Mouse (Mus musculus): ENCODE results near the gene Rhag. TPM values are rescaled to one million over a fixed set of nuclear protein-coding genes. Genes with fewer than 3 reads are reported as not detected.

Gene Rhag
- total RNA-seq, 2 experiments from 2014 or later, result not detected

- DNase-seq (ENCODE audit: low spot score in 2 of 2), result no peak
- intact Hi-C loops (cut with DNase I), result no loop called here
Measured at GRCm38 (mm10) chr17:40872626-40873025, 61.7 kb downstream of the Rhag start.

GRCm38 (mm10) chr17:40873582-40874011 is 62.7 kb downstream of the Rhag start:
- intact Hi-C loops (cut with DNase I), result no loop called here
- DNase-seq (ENCODE audit: low spot score in 2 of 2), result no peak

- intact Hi-C loops (cut with DNase I), result no loop called here
- no peak for DNase-seq (ENCODE audit: low spot score in 2 of 2)
Measured at GRCm38 (mm10) chr17:40874701-40875100, 63.8 kb downstream of the Rhag start.

GRCm38 (mm10) chr17:40875568-40875967 is 64.6 kb downstream of the Rhag start:
- no peak for DNase-seq (ENCODE audit: low spot score in 2 of 2)
- intact Hi-C loops (cut with DNase I), result no loop called here

GRCm38 (mm10) chr17:40877741-40878140 is 66.8 kb downstream of the Rhag start:
- no peak for DNase-seq (ENCODE audit: low spot score in 2 of 2)
- intact Hi-C loops (cut with DNase I), result no loop called here

- no peak for DNase-seq (ENCODE audit: low spot score in 2 of 2)
- intact Hi-C loops (cut with DNase I), result no loop called here
Measured at GRCm38 (mm10) chr17:40879528-40879923, 68.6 kb downstream of the Rhag start.

GRCm38 (mm10) chr17:40879924-40880691 is 69.2 kb downstream of the Rhag start, which contains the start of gene 9130008F23Rik:
Gene 9130008F23Rik, minus strand, starts transcription at chr17:40880559.
- intact Hi-C loops (cut with DNase I), result no loop called here
- DNase-seq (ENCODE audit: low spot score in 2 of 2), result peak in 1 of 2 experiments; percentile 6

- intact Hi-C loops (cut with DNase I), result no loop called here
Measured at GRCm38 (mm10) chr17:40882172-40882571, 71.2 kb downstream of the Rhag start.

GRCm38 (mm10) chr17:40885155-40885554 is 74.2 kb downstream of the Rhag start:
- intact Hi-C loops (cut with DNase I), result no loop called here
- DNase-seq (ENCODE audit: low spot score in 2 of 2), result no peak

More at GRCm38 (mm10) chr17:40882172-40882571, 71.2 kb downstream of the Rhag start:
- no peak for DNase-seq (ENCODE audit: low spot score in 2 of 2)

- intact Hi-C loops (cut with DNase I), result no loop called here
Measured at GRCm38 (mm10) chr17:40887849-40888536, 77.1 kb downstream of the Rhag start.

More at GRCm38 (mm10) chr17:40887849-40888536, 77.1 kb downstream of the Rhag start:
- no peak for DNase-seq (ENCODE audit: low spot score in 2 of 2)

Other genes starting within 250 kb of the Rhag start
- gene Esp6, start 249.6 kb upstream of the Rhag start, total RNA-seq (2021), result not detected
- not detected for gene Esp4, start 212.5 kb upstream of the Rhag start, total RNA-seq (2021)
- not detected for gene Esp3, start 179.1 kb upstream of the Rhag start, total RNA-seq (2021)
- not detected for gene Esp1, start 84.0 kb upstream of the Rhag start, total RNA-seq (2021)
- gene Crisp2, start 4.1 kb upstream of the Rhag start, total RNA-seq (2021), result not detected
- under 1 TPM; 0.26 to 0.34 TPM for gene 9130008F23Rik, start 69.4 kb downstream of the Rhag start, total RNA-seq (2021)
- not detected for gene Glyatl3, start 103.2 kb downstream of the Rhag start, total RNA-seq (2021)
- 10 to 100 TPM; 40.5 to 41.1 TPM for gene Mut, start 123.6 kb downstream of the Rhag start, total RNA-seq (2021)
- 1 to 10 TPM; 4.9 to 6.0 TPM for gene Cenpq, start 123.9 kb downstream of the Rhag start, total RNA-seq (2021)